Mouse (Mus musculus) lung, embryonic 16.5 days (tissue): ENCODE measurements at regions not wholly inside any gene's neighbourhood (a gene's known extent, or its start where the extent isn't known, plus 50 kb on each side); places are given as distances from the start of the nearest gene placed in this dataset.
"Not testable (repeated sequence)": the region's sequence is repeated elsewhere in the genome, so short reads cannot be mapped to it uniquely, and the experiment has no call there.

Experiments used
- ATAC-seq: fragments of 200-750 bp; cut with Nextera tagmentation; 2 replicates; pipeline ENCODE4 v1.8.0; 2017; ENCODE audit warnings: low read depth, mild to moderate bottlenecking, moderate library complexity
- H3K27ac ChIP-seq: fragments of 300-500 bp; sonication (generic); 2 replicates; pipeline ENCODE4 v1.5.1; 2014; ENCODE audit warnings: mild to moderate bottlenecking, control low read depth, low read length
- H3K27me3 ChIP-seq: fragments of 300-500 bp; sonication (generic); 2 replicates; pipeline ENCODE4 v1.6.1; 2014; ENCODE audit warnings: low read depth, low read length, mixed read lengths; ENCODE audit not compliant: control insufficient read depth, insufficient read depth
- H3K36me3 ChIP-seq: fragments of 300-500 bp; sonication (generic); 2 replicates; pipeline ENCODE4 v1.6.1; 2014; ENCODE audit warnings: low read length; ENCODE audit not compliant: control insufficient read depth, insufficient read depth
- H3K4me1 ChIP-seq: fragments of 300-500 bp; sonication (generic); replicated peaks from 2 replicates; pipeline ENCODE4 v1.6.1; 2014; ENCODE audit warnings: low read length, mixed read lengths; ENCODE audit not compliant: control insufficient read depth, insufficient read depth
- H3K4me2 ChIP-seq: fragments of 300-500 bp; sonication (generic); 2 replicates; pipeline ENCODE4 v1.6.1; 2014; ENCODE audit warnings: low read depth, low read length, control low read depth
- H3K4me3 ChIP-seq: fragments of 300-500 bp; sonication (generic); 2 replicates; pipeline ENCODE4 v1.5.1; 2014; ENCODE audit warnings: mild to moderate bottlenecking, low read length, control low read depth
- H3K9ac ChIP-seq: fragments of 300-500 bp; sonication (generic); 2 replicates; pipeline ENCODE4 v1.6.1; 2014; ENCODE audit warnings: low read length, control low read depth
- H3K9me3 ChIP-seq: fragments of 300-500 bp; sonication (generic); 2 replicates; pipeline ENCODE4 v1.6.1; 2016; ENCODE audit warnings: low read length; ENCODE audit not compliant: control insufficient read depth
- WGBS: fragments of 180-500 bp; shearing (Covaris S2); extraction: QIAGEN DNeasy Blood & Tissue Kit; methylation state at CpG from one replicate; pipeline ENCODE4 v1.1.7; 2014; 5-methylcytosine and 5-hydroxymethylcytosine counted together

GRCm38 (mm10) chr16:54894661-54895060 lies 403.1 kb downstream of the Zpld1 start:
- H3K4me1 ChIP-seq: no peaks in the 10 kb centered on the region
- no peak for ATAC-seq
- WGBS: 73% methylated on average over 5 of the region's 5 CpGs

DNA sequence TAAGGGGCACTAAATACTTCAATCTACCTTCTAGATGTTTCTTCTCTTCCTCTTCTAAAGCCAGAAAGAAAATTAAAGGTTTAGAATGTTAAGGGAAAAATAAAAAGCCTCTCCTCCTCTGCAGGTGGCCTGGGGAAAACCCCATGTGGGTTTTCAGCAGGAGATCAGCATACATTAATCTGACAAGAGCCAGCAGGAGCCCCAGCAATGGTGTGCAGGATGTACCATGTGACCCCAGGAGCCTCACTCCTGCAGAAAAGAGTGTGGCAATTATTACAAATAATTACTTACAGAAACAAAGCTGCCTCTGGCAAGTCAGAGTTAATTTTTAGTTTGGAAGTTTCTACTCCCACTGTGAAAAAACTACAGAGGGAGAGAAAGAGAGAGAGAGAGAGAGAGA lies 440.4 kb downstream of the Zpld1 start:
- H3K4me2 ChIP-seq: no peak overlapping the region
- no peaks in the 10 kb centered on the region for H3K4me1 ChIP-seq
- no peaks in the 10 kb centered on the region for H3K9me3 ChIP-seq
- H3K4me3 ChIP-seq: no peak overlapping the region
- no peak for ATAC-seq
- no peak overlapping the region for H3K27ac ChIP-seq
- no peak overlapping the region for H3K9ac ChIP-seq
- no peaks in the 10 kb centered on the region for H3K27me3 ChIP-seq
- H3K36me3 ChIP-seq: no peaks in the 10 kb centered on the region

More at GRCm38 (mm10) chr16:54894661-54895060, 403.1 kb downstream of the Zpld1 start:
- H3K9ac ChIP-seq: no peak overlapping the region
- no peak overlapping the region for H3K4me2 ChIP-seq
- H3K9me3 ChIP-seq: no peaks in the 10 kb centered on the region
- H3K27ac ChIP-seq: no peak overlapping the region
- H3K27me3 ChIP-seq: no peaks in the 10 kb centered on the region
- H3K4me3 ChIP-seq: no peak overlapping the region
- no peaks in the 10 kb centered on the region for H3K36me3 ChIP-seq

GRCm38 (mm10) chr16:54842996-54843395 lies 454.8 kb downstream of the Zpld1 start:
- H3K4me3 ChIP-seq, H3K36me3 ChIP-seq, H3K27me3 ChIP-seq, H3K27ac ChIP-seq, ATAC-seq, H3K4me2 ChIP-seq, H3K9me3 ChIP-seq, H3K9ac ChIP-seq, H3K4me1 ChIP-seq: not testable (repeated sequence)
- WGBS: 91% methylated on average over 3 of the region's 4 CpGs
